Mouse (Mus musculus) lung, postnatal 10 days (tissue): ENCODE results near the gene Bnc2.

Experiments used
- DNase-seq: peaks from one replicate; pipeline ENCODE4 v3.0.0; 2021

The Bnc2 gene

GRCm38 (mm10) chr4:84502581-84503269, 172.3 kb downstream of the Bnc2 start:
- DNase-seq: no peak

DNA sequence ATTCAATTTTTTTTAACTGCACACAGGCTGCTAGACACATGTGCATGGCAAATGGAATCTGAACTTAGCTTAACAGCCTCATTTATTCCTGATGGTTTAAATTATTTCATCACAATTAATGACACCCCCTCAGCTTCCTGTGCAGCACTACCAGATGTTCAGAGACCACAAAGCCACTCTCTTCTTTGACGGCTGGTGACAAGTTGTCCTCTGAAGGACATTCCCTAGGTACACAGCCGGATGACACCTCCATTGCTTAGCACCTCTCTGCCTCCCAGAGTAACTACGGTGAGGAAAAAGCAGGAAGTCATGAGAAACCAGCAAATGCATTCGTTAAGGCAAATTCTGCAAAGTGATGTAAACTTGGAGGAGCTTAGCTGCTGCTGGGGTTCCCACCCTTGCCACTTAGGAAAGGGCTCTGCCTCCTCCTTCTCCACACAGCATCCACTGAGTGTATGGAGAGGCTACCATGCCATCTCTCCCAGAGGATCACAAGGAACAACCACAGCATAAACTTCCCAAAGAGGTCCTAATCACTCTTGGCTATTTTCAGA, 174.2 kb downstream of the Bnc2 start:
- DNase-seq: no peak

GRCm38 (mm10) chr4:84500259-84500658, 174.8 kb downstream of the Bnc2 start:
- no peak for DNase-seq

- no peak for DNase-seq
Observed at GRCm38 (mm10) chr4:84498469-84498868, 176.6 kb downstream of the Bnc2 start.

DNA sequence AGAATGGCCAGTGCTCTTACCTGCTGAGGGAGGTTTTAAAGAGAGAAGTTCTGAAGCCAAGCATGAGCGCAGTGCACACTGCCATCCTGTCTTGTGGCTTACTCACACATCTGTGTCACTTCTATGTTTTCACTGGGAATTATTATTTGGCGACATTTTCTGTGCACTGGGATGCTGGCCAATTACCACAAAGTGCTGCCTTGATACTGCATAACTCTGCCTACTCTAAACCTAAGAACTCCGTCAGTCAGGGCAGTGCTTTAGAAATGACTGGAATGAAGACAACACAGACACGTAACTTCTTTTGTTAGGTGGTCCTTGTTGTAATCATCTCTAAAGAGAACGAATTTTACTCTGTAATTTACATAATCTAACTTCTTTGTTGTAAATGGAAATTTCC, 186.8 kb downstream of the Bnc2 start:
- peak; percentile 20 for DNase-seq

- no peak for DNase-seq
Observed at GRCm38 (mm10) chr4:84482680-84483079, 192.4 kb downstream of the Bnc2 start.

DNA sequence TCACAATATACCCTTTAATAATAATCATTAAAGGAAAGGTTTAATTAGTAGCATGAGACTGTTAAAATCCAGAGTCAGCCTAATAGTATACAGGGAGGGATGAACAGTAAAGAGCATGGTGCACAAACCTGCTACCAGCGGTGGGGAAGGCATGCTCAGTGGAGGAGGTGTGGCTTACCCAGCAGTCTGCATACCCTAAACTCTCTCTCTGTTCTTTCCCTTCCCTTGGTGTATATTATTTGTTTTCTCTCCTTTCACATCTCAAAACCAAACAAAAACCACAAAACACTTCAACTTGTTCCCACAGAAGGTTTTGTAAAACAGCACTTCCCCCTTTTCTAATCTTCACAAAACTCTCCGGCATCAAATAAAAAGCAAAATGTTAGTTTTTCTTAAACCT, 202.4 kb downstream of the Bnc2 start:
- DNase-seq: no peak

- no peak for DNase-seq
Observed at GRCm38 (mm10) chr4:84470106-84470885, 204.8 kb downstream of the Bnc2 start.

DNA sequence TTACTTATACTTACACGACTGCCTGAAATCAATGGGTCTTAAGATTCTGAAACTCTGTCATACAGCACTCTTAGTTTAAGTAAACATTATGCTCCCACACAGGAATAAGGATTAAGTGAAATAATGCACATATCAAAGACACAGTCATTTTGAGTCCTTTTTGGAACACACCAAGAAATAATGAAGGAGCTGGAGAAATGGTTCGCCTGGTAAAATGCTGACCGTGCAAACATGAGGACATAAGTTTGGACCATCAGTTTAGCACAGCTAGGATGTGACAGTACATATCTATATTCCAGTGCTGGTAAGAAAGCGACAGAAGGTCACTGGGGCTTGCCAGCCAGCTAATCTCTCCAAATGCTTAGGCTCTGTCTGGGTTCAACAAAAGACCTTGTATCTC, 205.7 kb downstream of the Bnc2 start:
- DNase-seq: no peak

DNA sequence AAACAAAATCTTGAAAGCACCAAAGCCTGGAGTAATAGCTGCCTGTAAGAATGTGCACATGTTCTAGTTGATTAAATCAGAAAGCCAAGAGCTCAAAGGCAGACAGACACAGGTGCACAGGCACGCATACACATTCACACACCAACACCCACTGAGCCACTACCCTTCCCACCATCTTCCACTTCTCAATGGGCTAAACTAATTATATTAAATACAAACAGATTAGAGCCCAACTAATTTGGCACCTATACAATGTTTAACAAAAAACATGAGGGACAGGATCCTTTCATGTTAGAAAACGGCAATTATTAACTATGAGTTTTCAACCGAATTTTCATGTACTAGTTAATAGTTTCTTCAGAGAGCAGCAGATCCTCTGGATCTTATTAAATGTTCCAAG, 207.4 kb downstream of the Bnc2 start:
- DNase-seq: no peak

DNA sequence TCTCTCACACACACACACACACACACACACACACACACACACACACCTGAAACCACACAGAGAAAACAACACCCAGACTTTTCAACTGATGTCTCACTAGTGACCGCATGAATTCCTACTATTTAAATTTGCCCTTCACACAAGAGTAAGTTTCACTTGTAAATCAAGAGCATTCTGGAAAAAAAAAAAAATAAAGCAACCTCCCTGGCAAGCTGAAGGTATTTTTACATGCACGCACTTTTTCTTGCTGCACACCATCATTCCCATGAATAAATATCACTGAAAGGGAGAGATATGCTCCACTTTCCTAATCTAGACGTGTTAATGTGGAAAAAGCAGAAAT, 216.9 kb downstream of the Bnc2 start:
- DNase-seq: no peak

- DNase-seq: peak; percentile 12
Observed at GRCm38 (mm10) chr4:84457512-84458217, 217.4 kb downstream of the Bnc2 start.

GRCm38 (mm10) chr4:84456853-84457249, 218.2 kb downstream of the Bnc2 start:
- DNase-seq: no peak

DNA sequence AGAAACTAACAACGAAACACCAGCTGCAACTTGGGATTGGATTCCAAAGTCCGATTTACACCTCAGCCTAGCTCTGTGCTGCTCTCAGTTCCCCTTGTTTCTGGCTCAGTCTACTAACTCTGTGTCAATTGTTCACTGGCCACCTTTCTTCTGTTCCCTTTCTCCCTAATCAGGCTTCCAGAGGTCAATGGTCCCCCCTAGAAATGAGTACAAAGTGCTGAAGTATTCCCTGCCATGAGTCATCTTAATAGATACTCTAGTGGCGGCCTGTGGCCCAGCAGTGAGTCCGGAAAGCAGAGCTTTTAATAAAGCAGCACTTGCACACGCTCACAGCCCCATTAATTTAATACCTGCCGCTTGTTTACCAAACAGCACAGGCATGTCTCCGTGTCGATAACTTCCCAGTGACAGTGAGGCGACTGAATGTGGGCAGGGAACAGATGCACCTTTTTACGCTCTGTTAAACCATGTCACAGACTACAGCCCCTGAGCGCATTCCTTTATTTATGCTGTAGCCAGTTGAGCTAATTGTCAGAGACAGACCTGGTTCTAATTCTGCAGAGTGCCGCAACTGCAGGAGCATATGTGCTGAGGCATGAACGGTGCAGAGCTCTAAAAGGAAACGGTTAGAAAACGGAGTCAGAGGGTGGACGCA, 218.8 kb downstream of the Bnc2 start:
- DNase-seq: no peak

DNA sequence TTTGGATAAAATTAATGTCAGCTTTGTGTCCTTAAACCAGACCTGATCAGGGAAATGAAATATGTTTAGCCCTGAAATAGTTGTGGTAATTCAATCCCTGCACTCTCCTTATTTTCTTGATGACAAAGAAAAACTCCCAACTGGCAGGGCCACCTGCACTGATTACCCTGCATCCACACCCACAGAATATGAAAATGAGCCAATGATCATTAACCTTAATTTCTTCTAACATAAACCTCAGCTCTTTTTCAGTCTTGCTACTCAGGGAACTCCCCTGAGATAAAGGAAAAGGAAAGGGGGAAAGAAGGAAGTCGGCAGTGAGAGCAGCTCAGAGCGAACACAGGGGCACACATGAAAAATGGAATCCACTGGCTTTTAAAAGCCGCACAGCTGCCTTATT, 220.6 kb downstream of the Bnc2 start:
- no peak for DNase-seq

DNA sequence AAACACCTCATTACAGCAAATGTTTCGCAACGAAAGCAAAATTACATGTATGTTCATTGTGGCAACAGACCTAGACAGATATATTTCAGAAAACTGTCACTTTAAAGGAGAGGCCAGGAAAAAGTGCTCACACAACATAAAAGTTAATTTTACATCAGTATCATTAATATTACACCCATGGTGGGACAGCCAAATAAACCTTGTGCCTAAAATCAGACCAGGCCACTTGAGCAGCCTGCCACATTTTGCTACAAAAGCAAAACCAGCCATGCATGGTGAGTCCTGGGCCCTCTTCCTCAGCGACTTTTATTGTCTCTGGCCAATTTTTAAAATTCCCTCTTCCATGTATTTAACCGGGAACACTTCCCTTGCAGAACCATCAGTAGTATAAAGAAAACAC, 221.5 kb downstream of the Bnc2 start:
- no peak for DNase-seq

DNA sequence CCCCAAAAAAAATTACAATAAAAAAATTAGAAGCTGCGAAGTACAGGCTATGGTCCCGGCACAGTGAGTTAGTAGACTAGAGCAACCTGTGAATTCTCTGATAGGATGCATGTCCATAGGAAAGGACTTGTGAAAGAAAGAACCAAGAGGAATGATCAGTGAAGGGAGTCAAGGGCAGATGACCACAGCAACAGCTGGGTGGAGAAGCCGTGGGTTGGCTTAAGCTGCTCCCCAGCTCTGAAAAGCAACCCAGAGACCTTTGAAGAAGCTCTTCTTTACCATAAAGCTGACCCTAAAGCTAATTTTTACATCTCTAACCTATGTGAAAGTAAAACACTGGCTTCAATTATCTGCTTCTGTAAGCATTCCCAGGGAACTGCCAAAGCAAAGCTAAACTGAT, 222.4 kb downstream of the Bnc2 start:
- no peak for DNase-seq

GRCm38 (mm10) chr4:84449246-84450005, 225.6 kb downstream of the Bnc2 start:
- no peak for DNase-seq

DNA sequence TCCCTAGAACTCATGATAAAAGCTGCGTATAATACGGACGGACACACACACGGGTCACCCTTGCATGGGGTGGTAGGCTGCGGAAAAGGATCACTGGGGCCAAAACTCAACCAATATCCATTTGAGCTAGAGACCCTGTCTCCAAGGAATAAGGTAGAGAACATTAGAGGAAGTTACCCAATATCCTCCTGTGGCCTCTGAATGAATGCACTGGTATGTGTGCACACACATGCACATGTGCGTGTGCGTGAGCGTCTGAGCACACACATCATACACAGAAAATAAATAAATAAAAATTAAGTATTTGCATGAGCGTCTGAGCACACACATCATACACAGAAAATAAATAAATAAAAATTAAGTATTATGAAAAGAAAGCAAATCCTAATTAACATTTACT, 241.8 kb downstream of the Bnc2 start:
- DNase-seq: no peak

GRCm38 (mm10) chr4:84431677-84432515, 243.2 kb downstream of the Bnc2 start:
- DNase-seq: no peak

- no peak for DNase-seq
Observed at GRCm38 (mm10) chr4:84427955-84428354, 247.1 kb downstream of the Bnc2 start.

- no peak for DNase-seq
Observed at GRCm38 (mm10) chr4:84411431-84411830, 263.6 kb downstream of the Bnc2 start.
